Mouse (Mus musculus): ENCODE measurements around the gene Tcf19.
"Not testable (repeated sequence)": the region's sequence is repeated elsewhere in the genome, so short reads cannot be mapped to it uniquely, and the experiment has no call there.

Tcf19 gene

GRCm38 (mm10) chr17:35469842-35470751 is 46.5 kb downstream of the Tcf19 start, which contains the start of gene H2-Q10:
Gene H2-Q10, plus strand, starts transcription at chr17:35470089.
- no peak for DNase-seq

GRCm38 (mm10) chr17:35468936-35469335 is 47.7 kb downstream of the Tcf19 start:
- DNase-seq = not testable (repeated sequence)

- DNase-seq = not testable (repeated sequence)
Observed at GRCm38 (mm10) chr17:35465651-35466050, 51.0 kb downstream of the Tcf19 start.

Data from right cerebral cortex, postnatal 14 days (tissue).